Mouse (Mus musculus) spleen, adult 2 months (tissue): ENCODE results near the gene Cdh23.

Experiments used
- CTCF ChIP-seq: fragments of 200-500 bp; IDR thresholded peaks from 2 replicates; pipeline ENCODE4 v1.5.1; 2011; ENCODE audit warnings: mild to moderate bottlenecking, inconsistent platforms; ENCODE audit not compliant: insufficient read depth, insufficient read length, insufficient replicate concordance; ENCODE audit errors: extremely low read depth
- POLR2A ChIP-seq: fragments of 200-500 bp; IDR thresholded peaks from 2 replicates; pipeline ENCODE4 v1.6.1; 2011; ENCODE audit warnings: low read depth, low read length, inconsistent platforms

DNA sequence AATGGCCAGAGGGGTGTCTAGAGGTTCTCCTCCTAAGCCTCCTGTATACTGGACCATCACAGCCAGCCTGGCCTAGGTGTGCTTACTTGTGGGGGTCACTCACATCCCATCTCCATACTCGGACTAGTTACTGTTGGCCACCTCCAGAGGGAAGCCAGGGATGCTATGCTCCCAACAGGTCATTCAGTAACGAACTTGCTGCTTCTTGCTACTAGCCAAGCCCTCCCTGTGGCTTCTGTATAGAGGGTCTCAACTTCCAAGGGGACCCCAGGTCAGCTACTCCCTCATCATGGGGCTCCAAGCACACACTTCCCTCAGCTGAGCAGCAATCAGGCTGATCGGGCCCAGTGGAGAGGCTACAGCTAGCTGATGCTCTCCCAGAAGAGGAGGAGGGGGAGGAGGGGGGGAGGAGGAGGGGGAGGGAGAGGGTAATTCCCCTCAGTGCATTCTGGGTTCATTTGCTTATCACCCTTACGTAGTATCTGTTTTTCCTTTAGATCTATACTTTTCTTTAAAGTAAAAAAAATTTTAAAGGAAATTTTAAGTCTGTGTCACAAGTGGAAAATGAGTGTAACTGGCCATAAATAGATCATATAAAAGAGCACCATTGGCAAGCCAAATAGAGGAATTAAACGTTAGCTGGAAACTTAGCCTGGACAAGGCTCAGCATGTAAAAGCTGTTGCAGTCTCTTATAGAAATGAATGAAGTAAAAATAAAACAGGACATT, 346.0 kb downstream of the Cdh23 start:
- TF ChIP-seq CTCF = no peak
- no peak for TF ChIP-seq POLR2A
